Mouse (Mus musculus) G1E-ER4 (cell line): ENCODE measurements around the gene Rgcc. TPM values are rescaled to one million over a fixed set of nuclear protein-coding genes. Genes with fewer than 3 reads are reported as not detected.

Source experiments
- GATA1 ChIP-seq: IDR thresholded peaks from one replicate; pipeline ENCODE4 v1.8.0; 2012; ENCODE audit warnings: low read length, inconsistent platforms
- polyA plus RNA-seq: library from polyadenylated mRNA; stranded (reverse); fragments of >175 nt; gene quantifications from 2 replicates; pipeline ENCODE4 v1.2.3, GENCODE M21; 2012

The Rgcc gene
- polyA plus RNA-seq: not detected in 2 replicates

DNA sequence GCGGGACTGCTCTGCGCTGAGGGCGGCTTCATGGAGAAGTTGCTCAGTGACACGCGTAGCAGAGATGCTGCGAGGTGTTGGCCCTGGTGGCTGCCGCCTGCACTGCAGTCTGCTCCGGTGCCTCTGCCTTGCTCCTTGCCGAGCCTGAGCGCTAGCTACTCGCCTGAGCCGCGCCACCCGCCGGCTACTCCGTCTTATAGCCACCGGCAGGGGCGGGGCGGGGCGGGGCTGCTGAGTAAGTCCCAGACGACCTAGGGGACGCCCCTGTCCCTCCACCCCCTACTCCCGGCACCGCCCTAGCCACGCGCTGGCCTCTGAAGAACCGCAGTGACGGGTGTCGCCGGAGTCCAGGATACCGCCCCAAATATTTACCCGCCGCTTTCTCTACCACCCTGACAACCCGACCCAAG is at the start of gene Rgcc:
Gene Rgcc, minus strand, starts transcription at position 180 of the 410 bp plus-strand sequence.
- TF ChIP-seq GATA1: no peak

DNA sequence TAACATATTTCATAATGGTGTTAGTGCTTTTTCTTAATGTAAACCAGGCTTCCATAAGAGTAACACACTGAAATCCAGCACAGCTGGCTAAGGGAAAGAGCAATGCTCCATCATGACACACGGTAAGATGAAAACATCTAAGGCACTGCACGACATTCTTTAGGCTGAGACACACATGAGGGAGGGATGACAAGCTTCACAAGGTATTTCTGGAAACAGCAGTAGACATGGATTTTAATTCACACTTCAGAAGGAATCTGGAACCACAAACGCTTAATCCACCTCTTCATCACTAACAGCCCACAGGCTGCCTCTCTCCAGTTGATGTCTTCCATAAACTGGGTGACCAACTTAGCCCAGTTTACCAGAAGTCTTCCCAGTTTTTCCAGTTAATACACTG is 44.9 kb upstream of the Rgcc start:
- TF ChIP-seq GATA1: no peak

DNA sequence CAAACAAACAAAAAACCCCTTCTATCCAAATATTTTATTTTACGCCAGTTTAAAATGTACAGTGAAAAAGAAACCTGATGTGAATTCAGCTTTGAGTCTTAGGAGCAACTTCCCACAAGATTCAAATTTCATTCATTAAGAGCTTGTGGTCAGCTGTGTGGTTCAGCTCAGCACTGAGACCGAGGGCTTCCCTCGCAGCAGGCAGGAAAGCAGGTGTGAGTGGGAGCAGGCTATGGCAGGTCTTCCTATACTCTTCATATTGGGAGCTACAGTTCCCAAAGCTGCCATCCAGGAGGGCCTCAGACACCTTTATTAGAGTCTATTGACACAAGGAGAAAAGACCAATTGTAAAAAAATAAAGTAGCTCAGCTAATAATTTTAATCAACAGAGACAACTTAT is 34.2 kb upstream of the Rgcc start:
- TF ChIP-seq GATA1: no peak

DNA sequence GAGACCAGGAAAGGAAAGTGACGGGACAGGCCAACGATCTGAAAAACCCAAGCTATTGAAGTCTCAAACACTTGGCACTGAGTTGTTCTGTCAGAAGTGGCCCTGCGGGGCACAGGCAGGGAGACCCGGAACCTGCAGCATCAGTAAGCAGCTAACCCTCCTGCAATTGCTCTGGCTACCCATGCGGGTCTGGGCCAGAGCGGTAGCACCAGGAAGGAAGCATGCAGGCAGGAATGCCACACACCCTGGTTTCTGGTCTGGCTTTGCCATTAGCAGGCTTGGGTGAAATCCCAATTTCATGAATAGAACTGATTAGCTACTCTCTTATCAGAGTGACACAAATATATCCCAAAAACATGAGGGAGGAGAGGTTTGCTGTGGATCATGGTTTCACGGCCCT is 30.5 kb upstream of the Rgcc start:
- no peak for TF ChIP-seq GATA1

DNA sequence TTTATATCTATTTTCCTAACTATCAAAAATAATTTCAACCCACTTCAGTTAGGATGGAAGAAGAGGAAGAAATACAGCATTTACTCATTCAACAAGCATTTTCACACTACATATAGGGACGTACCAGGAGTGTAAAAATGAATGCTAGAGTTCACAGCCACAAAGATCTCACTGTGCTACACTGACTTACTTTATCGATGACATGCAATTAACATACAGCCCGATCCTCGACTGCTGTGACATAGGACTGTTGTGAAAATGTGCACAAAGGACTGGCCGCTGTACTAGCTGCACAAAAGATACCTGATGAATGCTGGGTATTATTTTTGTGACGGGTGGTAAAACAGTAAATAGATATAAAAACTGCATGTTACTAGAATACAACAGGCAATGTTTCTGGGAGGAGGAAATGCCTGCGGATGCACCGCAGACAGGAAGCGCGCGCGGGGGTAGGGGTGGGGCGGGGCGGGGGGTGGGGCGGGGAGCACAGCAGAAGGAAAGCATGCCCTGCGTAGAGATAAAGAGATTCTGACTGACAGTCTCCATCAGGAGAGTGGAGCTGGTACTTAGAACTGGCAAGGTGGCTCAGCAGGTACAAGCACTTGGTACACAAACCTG is 29.6 kb upstream of the Rgcc start:
- no peak for TF ChIP-seq GATA1

DNA sequence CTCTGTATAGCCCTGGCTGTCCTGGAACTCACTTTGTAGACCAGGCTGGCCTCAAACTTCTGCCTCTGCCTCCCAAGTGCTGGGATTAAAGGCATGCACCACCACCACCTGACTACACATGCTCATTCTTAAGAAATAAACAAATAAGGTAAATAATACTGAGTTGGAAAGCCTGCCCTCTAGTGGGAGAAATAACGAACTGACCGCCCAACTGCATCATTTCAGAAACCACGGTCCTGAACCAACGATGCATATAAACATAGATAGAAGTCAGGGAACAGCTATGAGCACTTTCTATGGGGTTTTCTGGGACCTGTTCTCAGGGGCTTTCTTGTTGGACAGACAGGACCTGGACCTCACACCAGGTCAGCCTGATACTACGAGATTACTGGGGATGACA is 25.6 kb upstream of the Rgcc start:
- TF ChIP-seq GATA1: no peak

DNA sequence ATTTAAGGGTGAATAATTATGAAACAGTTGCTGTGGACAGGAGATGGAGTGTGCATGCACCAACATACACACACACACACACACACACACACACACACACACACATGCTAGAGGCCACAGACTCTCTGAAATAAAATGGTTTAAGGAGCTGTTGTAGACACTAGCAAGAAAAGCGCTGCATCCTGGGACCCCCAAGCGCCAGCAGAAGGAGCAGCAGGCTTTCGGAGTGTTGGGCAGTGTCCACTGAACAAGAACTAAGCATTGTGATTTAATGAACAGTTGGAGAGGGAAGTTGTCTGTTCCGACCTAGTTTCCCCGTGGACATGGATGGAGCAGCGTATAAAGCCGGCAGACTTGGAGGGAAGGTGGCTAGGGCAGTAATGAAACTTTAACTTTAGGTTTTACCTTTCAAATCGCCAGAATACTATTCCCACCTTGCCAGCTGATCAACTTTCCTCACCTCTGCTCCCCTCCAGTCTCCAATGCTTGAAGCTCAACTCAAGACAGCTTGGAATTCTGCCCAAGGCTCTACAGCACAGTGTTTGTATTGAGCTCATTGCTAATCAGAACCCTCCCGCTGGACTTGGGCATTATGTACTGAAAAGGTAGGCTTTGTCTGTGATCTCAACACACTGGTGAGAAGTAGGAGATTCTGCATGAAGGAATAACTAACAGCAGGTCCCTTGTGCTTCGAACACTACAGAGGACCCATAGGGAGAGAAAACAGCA is 22.8 kb upstream of the Rgcc start:
- no peak for TF ChIP-seq GATA1

DNA sequence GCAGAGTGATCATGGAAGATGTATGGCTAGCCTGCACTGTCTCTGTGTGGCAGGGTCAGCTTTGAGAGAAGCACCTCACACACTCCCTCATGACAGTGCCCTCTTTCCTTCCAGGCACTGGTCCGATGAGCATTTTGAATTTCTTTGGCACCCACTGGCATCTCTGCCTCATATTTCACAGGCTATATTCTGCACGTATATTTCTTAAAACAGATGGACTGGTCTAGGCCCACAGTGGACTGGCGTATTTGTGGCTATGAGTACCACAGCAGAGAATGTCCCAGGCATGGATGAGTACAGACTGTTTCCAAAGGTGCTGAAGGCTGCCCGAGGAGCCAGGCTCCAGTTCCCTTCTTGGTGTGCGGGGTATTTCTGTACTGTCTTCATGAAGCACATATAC is 20.4 kb upstream of the Rgcc start:
- no peak for TF ChIP-seq GATA1

DNA sequence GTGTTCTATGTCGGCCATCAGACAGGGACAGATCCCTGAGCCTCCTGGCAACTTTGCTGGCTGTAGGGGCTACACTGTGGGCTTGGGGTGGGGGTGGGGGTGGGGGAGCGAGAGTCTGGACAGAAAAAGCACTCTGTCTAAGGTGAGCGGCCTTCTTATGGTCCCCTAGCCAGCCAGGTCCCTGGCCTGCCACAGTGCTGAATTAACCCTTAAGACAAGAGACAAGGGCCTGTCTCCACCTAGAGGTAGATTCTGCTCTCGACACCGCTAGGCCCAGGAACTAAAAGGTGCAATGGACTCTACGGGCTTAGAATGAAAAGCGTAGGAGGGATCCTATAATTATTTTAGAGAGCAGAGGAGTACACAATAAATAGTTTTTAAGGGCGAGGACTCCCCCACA is 19.7 kb upstream of the Rgcc start:
- no peak for TF ChIP-seq GATA1

DNA sequence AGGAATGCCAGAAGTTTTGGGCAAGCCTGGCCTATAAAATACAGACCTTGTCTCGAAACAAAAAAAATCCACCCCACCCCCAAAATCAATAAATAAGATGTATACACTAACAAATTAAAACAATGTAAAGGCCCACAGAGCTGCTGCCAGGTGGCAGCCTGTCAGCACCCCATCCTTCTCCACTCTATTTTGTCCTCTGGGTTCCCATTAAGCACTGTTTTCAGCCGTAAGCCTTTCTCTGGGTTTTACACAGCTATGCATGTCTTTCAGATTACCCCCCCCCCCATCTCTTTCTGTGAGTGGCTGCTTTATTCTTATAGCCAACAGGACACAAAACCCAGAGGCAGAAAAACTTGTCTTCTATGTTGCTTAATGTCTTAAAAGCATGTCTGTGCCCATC is 16.2 kb upstream of the Rgcc start:
- TF ChIP-seq GATA1: no peak

DNA sequence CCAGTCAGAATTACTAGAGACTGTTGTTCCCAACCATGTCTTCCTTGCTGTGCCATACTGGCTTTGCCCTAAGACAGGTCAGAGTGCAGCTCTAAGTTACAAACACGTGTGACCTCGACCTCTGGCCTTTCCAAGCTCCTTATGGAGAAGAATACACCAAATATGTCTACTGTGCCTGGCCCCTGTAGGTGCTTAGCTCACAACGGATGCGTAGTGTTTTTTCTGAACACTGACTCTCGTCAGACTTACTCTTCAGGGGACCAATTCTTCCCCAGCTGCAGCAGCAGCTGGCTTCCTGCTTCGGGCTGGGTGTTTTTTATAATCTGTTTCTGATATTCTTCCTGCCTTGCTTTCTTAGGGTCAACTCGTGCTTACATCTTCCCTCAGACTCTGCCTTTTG is 14.4 kb upstream of the Rgcc start:
- TF ChIP-seq GATA1: no peak

DNA sequence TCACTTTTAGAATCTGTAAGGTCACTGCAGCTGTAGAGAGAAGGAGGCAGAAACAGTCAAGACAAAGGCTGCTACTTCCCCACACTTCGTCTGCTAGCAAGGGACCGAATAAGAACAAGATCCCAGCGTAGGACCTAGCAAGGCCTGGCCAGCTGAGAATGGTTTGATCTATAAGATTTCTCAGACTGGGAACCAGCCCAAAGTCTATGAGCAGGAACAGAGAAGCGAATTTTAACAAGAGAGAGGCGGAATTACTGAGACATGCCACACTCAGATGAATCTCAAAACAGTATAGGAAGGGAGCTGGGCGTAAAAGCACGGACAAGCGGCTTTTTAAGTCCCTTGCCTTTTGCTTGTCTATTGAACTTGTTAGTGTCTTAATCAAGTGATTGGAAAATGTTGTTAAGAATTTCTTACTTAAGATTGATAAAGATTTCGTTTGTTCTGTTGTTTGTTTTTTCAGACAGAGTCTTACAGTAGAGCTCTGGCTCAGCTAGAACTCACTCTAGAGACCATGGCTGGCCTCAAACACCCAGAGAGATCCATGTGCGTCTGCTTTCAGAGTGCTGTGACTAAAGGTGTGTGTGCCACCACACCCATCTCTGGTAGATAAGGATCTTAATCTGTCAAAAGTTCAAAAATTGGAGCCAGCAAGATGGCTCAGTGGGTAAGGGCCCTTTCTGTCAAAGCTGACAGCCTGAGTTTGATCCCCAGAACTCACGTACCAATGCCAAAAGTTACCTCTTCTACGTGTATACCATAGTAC is 13.0 kb upstream of the Rgcc start:
- no peak for TF ChIP-seq GATA1

DNA sequence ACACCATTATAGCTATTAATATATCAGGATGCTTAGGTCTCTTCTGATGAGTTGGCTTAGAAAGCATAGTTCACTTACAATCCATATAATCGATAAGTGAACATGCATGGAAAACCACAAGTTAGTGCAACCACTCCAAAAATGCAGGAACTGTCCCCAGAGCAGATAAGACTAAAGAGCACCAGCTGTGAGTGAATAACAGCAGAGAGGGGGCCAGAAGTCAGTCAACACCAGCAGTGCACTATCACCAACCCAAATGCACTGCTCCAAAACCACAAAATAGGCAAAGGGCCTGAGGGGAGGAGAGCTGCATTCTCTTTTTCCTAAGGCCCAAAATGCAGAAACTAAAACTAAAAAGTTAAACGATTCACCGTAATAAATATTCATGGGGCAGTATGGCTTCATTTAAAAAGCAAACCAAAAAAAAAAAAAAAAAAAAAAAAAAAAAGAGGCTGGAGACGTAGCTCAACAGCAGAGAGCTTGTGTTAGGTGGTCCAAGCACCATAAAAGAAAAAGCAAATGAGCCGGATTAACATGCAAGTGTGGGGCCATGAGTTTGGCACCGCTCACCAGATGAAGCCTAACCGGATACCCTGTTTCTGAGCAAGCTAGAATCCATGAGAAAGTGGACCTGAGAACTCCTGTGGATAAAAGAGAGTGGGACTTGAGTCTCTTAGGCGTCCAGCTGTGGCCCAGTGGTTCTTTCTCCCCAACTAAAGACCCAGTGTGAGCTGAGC is 12.2 kb upstream of the Rgcc start:
- peak; percentile 59 for TF ChIP-seq GATA1

DNA sequence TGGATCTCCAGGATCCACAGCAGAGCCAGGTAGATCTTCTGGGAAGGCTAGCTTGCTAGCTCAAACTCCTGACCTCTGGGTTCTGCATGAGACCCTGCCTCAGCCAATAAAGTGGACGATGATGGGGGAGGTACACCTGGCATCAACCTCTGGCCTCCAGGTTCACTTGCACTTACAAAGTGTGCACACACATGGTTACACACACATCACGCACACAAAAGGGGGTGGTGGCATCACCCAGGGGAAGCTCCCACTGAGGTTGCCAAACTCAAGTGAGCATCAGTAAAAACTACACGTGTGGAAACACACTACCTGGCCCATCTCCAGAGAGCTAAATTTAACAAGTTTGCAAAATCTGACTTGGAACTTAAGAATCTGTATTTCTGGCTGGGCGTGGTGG is 11.3 kb upstream of the Rgcc start:
- no peak for TF ChIP-seq GATA1

DNA sequence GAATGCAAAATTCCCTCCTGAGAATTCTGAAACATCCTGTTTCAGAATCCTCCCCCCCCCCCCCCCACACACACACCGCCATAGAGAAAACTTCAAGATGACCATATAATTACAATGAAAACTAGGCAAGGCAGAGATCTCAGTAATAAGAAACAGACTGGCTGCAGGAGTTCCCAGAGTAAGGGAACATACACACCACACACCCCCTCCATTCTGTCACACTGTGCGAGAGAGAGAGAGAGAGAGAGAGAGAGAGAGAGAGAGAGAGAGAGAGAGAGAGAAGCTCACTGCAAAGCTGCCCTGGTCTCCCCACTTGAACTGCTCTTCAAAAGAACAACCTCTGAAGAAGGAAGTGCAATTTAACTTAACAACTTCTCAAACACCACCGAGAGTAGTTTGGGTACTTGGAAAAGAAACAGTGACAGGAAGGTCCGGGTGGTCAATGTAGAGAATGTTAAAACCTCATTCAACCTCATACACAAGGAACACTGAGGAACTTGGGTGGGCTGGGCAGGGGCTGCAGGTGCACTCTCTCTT is 10.5 kb upstream of the Rgcc start:
- no peak for TF ChIP-seq GATA1

DNA sequence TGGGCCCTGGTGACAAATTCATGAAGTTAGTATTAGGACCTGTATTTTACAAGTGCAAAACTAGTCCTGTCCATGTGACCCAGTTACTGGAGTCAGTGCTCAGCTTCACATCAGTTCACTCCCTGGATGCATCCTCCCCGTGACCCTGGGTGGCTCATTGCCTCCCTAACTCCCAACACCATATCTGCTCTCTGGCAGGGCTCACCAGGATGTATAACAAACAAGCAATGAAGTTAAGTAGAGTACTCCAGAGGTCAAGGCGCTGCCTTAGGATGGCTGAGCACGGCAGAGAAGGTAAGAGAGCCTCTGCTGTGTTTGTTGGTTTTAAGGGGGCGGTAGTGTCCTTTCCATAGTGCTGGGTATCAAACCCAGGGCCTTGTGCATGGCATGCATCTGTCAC is 7.7 kb upstream of the Rgcc start:
- TF ChIP-seq GATA1: no peak
